Mouse (Mus musculus): ENCODE results near the gene Pim1. TPM values are rescaled to one million over a fixed set of nuclear protein-coding genes. Genes with fewer than 3 reads are reported as not detected.

The Pim1 gene
- total RNA-seq, 2 experiments from 2014 or later, result 53.4 to 65.5 TPM

GRCm38 (mm10) chr17:29464519-29465140, 25.9 kb upstream of the Pim1 start:
- no peak for DNase-seq (ENCODE audit: low spot score in 2 of 2)

DNA sequence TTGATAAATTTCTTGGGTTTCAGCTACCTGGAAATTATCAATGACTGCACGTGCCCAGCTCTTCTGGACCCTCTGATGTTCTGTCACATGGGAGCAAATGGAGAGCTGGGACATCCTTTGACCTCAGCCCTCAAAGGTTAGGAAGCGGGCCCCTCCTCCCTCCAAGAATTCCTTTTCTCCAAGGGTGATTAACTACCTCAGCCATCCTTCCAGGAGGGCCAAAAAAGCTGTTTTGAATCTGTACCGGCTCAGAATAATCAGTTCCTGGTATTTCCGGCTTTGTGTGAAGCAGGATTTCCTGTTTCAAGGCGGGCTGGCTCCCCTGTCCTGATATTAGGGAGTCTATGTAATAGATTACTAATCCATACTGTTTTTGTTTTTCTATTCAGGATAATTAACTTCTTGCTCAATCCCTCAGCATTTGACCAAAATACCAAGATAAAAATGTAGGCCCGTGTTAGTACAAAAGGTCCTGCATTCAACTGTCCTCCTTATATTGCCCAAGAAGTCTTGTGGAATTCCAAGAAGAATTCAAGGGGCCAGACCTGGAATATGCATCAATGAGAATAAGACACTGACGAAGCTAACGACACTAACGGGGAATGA, 25.0 kb upstream of the Pim1 start:
- no peak for DNase-seq (ENCODE audit: low spot score in 2 of 2)

DNA sequence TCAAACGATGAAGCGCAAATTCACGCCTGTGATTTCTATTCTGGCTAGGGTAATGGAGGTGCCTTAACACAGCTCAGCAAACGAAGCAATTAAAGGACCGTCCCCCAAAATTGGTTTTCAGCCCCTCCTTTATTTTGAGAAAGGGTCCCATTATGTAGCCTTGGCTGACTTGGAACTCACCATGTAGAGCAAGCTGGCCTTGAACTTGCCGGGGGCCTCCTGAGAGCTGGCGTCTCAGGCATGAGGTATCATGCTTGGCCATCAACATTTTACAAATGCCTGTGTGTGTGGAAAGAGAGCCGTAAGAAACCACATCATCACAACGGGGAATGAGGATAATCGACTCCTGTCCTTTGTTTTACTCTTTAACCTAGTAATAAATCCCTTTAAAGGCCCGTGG, 23.5 kb upstream of the Pim1 start:
- DNase-seq (ENCODE audit: low spot score in 2 of 2), result no peak

GRCm38 (mm10) chr17:29473466-29473865, 17.1 kb upstream of the Pim1 start:
- DNase-seq (ENCODE audit: low spot score in 2 of 2), result no peak

GRCm38 (mm10) chr17:29474036-29474435, 16.5 kb upstream of the Pim1 start:
- DNase-seq (ENCODE audit: low spot score in 2 of 2), result no peak

DNA sequence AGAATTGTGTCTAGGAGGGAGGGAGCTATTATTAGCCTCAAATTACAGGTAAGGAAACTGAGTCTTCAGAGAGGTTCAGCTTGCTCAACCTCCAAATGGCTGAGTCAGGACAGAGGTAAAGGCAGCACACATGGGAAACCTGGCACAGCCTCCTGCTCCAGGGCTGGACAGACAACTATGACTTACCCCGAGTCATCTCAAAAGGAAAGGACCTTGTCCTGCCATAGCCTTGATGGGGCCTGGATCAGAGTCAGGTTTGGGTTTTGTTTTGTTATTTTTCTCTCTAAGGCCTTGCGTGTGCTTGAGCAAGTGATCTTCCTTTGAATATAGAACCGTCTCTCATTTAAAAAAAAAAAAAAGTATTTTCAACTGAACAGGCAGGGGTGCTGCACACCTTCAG, 15.4 kb upstream of the Pim1 start:
- no peak for DNase-seq (ENCODE audit: low spot score in 2 of 2)

- DNase-seq (ENCODE audit: low spot score in 2 of 2), result no peak
These were observed 14.1 kb upstream of the Pim1 start for GRCm38 (mm10) chr17:29476461-29476860.

DNA sequence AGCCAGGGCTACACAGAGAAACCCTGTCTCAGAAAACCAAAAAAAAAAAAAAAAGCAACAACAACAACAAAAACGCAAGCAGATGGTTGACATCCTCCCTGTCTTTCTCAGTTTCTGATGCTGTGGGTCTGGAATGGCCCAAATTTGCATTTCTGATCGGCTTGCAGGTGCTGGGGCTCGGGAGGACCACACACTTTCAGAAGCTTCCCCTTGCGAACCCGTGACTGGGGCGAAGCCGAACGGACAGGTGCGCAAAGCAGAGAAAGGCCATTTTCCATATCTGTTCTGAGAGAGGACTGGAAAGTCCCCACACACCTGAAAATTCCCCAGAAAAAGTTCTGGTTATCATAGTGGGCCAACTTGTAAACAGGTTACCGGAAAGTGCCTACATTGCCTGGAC, 13.2 kb upstream of the Pim1 start:
- no peak for DNase-seq (ENCODE audit: low spot score in 2 of 2)

- DNase-seq (ENCODE audit: low spot score in 2 of 2), result no peak
These were observed 12.3 kb upstream of the Pim1 start for GRCm38 (mm10) chr17:29478271-29478670.

DNA sequence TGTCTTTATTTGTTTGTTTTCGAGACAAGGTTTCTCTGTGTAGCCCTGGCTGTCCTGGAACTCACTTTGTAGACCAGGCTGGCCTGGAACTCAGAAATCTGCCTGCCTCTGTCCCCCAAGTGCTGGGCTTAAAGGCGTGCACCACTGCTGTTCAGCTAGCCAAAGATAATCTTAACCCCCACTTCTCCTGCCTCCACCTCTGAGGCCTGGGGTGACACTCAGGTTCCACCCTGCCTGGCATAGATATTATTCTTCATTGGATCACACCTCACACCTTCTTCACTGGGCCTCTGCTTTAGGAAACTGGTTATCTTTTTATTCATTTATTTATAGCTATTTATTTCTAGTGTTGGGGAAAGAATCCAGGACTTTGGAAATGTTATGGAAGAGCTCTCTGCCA, 10.3 kb upstream of the Pim1 start:
- DNase-seq (ENCODE audit: low spot score in 2 of 2), result no peak

GRCm38 (mm10) chr17:29482632-29483031, 7.9 kb upstream of the Pim1 start:
- DNase-seq (ENCODE audit: low spot score in 2 of 2), result no peak

DNA sequence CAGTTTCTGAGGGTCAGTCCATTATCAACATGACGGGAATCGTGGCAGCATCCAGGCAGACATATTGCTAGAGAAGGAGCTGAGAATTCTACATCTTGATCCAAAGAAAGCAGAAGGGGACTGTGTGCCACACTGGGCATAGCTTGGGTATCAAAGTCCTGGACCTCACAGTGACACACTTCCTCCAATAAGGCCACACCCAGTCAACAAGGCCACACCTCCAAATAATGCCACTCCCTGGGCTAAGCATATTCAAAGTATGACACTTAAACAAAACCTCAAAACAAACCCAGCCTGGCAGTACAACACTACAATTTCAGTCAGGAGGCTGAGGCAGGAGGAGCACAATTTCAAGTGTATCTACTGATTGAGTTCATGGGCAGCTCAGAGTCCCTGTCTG, 7.3 kb upstream of the Pim1 start:
- DNase-seq (ENCODE audit: low spot score in 2 of 2), result no peak

DNA sequence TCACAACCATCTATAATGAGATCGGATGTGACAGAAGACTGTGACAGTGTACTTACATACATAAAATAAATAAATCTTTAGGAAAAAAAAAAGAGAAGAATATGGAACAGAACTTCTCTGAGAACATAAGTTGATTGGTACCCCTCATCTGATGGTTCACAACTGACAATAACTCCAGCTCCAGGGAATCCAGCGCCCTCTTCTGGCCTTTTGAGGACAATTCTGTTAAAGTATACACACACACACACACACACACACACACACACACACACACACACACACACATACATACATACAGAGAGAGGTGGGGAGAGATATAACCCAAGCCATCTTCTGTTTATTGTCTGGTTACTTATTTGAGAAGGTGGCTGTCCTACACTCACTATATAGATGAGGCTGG, 6.1 kb upstream of the Pim1 start:
- no peak for DNase-seq (ENCODE audit: low spot score in 2 of 2)

GRCm38 (mm10) chr17:29485336-29486233, 5.0 kb upstream of the Pim1 start:
- DNase-seq (ENCODE audit: low spot score in 2 of 2), result no peak

- no peak for DNase-seq (ENCODE audit: low spot score in 2 of 2)
These were observed 2.1 kb upstream of the Pim1 start for GRCm38 (mm10) chr17:29488257-29488977.

GRCm38 (mm10) chr17:29488978-29489970, 1.3 kb upstream of the Pim1 start:
- no peak for DNase-seq (ENCODE audit: low spot score in 2 of 2)

DNA sequence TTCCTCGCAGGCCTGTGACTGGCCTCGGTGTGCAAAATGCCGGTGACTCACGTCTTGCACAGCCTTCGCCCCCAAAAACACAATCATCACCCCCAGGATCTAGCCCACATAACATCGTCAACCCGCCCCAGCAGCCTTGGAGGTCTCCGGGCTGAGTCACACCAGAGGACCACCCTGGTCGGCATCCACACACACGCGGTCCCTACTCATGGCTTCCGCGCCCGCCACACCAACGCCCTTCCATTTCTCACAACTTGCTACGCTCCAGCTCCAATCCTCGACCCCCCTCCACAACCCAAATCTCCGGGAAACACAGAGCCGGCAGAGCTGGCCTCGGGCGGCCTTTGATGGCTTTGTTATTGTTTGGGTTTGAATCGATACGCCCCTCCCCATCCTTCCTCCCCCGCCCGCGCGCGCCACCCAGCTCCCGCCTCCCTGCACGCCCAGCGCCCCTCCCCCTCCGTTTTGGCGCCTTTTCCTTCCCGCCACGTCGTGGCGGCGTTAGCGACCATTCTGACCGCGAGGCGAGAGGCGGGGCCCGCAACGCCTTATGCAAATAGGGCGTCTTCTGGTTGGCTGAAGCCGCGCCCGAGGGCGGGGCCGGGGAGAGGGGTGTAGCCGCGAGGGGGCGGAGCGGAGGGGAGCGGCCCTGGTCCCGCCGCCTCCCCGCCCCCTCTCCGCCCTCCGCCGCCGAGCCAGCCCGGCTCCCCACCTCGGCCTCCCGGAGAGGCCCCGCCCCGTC, 411 bp upstream of the Pim1 start:
- DNase-seq (ENCODE audit: low spot score in 2 of 2), result peak; percentile 97 to 98

DNA sequence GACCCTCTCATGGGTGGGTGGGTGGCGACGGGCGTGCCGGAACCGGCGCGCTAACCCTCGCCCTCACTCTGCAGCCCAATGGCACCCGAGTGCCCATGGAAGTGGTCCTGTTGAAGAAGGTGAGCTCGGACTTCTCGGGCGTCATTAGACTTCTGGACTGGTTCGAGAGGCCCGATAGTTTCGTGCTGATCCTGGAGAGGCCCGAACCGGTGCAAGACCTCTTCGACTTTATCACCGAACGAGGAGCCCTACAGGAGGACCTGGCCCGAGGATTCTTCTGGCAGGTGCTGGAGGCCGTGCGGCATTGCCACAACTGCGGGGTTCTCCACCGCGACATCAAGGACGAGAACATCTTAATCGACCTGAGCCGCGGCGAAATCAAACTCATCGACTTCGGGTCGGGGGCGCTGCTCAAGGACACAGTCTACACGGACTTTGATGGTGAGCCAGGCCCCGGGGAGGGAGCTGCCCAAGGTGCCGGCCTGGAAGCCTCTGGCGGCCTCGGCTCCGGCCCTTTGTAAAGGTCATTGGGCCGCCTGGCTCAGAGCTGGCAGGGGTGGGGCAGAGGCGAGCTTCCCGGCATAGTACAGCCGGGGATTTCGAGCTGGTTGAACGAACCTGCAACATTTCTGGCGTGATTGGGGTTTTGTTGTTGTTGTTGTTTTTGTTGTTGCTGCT, 1.2 kb downstream of the Pim1 start:
- peak; percentile 42 to 54 for DNase-seq (ENCODE audit: low spot score in 2 of 2)

Measured in adrenal gland, postnatal 4 days (tissue).